Mouse (Mus musculus) ES-E14 (cell line): ENCODE results near the gene Shcbp1l.
"Not testable (repeated sequence)": the region's sequence is repeated elsewhere in the genome, so short reads cannot be mapped to it uniquely, and the experiment has no call there.

ENCODE experiments used
- CHD2 ChIP-seq: IDR thresholded peaks from 2 replicates; pipeline ENCODE4 v1.6.1; 2014; ENCODE audit warnings: mild to moderate bottlenecking, low read depth, low read length, inconsistent platforms
- HCFC1 ChIP-seq: IDR thresholded peaks from 2 replicates; pipeline ENCODE4 v1.6.1; 2012; ENCODE audit warnings: low read length, inconsistent platforms, borderline replicate concordance; ENCODE audit not compliant: insufficient read depth
- MAFK ChIP-seq: IDR thresholded peaks from 2 replicates; pipeline ENCODE4 v1.6.1; 2014; ENCODE audit warnings: mild to moderate bottlenecking, low read depth, low read length, inconsistent platforms; ENCODE audit not compliant: insufficient read depth
- ZC3H11A ChIP-seq: IDR thresholded peaks from 2 replicates; pipeline ENCODE4 v1.6.1; 2012; ENCODE audit warnings: low read depth, mild to moderate bottlenecking, inconsistent platforms, low read length, borderline replicate concordance

DNA sequence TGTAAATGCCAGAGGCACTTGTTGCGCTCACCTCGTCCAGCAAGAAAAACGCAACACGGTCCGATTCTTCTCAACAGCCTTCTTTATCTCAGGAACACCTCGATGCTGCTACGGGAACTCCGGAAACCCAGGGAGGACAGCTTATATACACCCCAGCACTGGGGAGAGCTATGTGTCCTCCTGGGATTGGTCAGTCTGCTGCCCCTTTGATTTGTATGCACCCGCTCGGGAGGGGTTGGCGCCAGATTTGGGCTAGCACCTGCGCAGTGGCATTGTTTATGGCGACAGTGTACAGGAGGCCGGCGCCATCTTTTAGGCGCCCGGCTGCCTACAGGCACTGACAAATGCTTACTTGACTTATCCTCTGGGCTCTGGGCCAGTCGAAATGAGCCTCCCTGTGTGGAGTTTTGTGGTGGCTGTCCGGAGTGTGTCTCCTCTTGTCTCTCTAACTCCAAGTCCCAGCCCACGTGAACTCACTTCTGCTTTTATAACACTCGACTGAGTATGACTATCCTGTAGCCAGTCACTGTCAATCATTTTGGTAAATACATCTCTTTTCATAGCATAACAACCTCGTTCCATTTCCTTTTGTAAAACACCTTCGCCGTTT is 10.7 kb upstream of the Shcbp1l start:
- TF ChIP-seq MAFK, HCFC1, ZC3H11A, CHD2: not testable (repeated sequence)
